8 mouse cellular contexts compared by ENCODE assay signal in the genomic region with DNA sequence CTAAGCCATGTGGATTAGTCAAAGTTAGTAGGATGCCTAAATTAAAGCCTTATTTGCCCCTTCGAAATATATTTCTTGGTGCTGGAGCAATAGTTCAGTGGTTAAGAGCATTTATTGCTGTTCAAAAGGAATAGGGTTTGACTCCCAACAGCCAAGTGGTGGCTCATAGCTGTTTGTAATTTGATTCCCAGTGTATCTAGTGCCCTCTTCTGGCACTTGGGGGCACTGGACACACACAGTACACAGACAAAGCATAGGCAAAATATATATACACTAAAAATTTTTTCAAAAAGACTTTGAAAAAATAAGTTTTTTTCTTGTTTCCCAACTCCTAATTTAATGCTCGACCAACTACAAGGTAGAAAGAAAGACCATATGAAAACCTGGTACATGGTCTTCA. TPM values are rescaled to one million over a fixed set of nuclear protein-coding genes. Genes with fewer than 3 reads are reported as not detected.
DNase-seq lines count a peak whose midpoint lies in the region; TF ChIP-seq lines count a peak whose summit lies in the region.
"Had no signal": no experiment of that assay in that cellular context is flagged by ENCODE, and none has a peak within 500 bp of the region (broad histone marks: within the 10 kb centered on the region; RNA-seq: fewer than 3 reads in every experiment).

No protein-coding gene starts in this region.

- H3K27ac ChIP-seq in MEL (ENCODE audit: control insufficient read depth, low read depth, low read length), result no peak overlapping the region
- no peak overlapping the region for H3K27ac ChIP-seq in bone marrow, adult 2 months (ENCODE audit: control insufficient read depth, insufficient read depth, low read depth, low read length, poor library complexity)
- H3K27ac ChIP-seq: lung, embryonic 15.5 days had no signal

- H3K4me1 ChIP-seq in MEL (ENCODE audit: control insufficient read depth in 1 of 2, insufficient read depth in 2 of 2, low read length in 2 of 2), result no peaks in the 10 kb centered on the region
- H3K4me1 ChIP-seq in bone marrow, adult 2 months (ENCODE audit: control insufficient read depth, insufficient read depth, low read length), result no peaks in the 10 kb centered on the region
- H3K4me1 ChIP-seq in lung, adult 2 months (ENCODE audit: control insufficient read depth, insufficient read depth, low read length), result no peaks in the 10 kb centered on the region
- H3K4me1 ChIP-seq: lung, embryonic 15.5 days had no signal

- TF ChIP-seq RAD21 in MEL (IDR thresholded peaks at IDR 0.05; ENCODE audit: low read depth, low read length), result peak; percentile 80

- no peaks in the 10 kb centered on the region for H3K36me3 ChIP-seq in MEL (ENCODE audit: control insufficient read depth in 1 of 2, insufficient read depth in 2 of 2, low read length in 2 of 2)
- H3K36me3 ChIP-seq: lung, embryonic 15.5 days had no signal

- no peaks in the 10 kb centered on the region; a peak in 1 of 4 replicates for H3K27me3 ChIP-seq in MEL (ENCODE audit: control insufficient read depth in 1 of 2, insufficient read depth in 2 of 2, low read length in 2 of 2)
- H3K27me3 ChIP-seq: lung, embryonic 15.5 days had no signal

- peak; percentile 56 to 75 (median 61) for TF ChIP-seq CTCF in MEL (IDR thresholded peaks at IDR 0.05 in 2 of 3, conservative IDR thresholded peaks at IDR 0.05 in 1 of 3; ENCODE audit: control insufficient read depth in 1 of 3, insufficient read depth in 1 of 3, low read depth in 2 of 3, low read length in 3 of 3, poor library complexity in 1 of 3, severe bottlenecking in 1 of 3)
- TF ChIP-seq CTCF in bone marrow, adult 2 months (IDR thresholded peaks at IDR 0.05; ENCODE audit: control insufficient read depth, insufficient read depth, low read length), result 0 out of 2 replicates have a peak, but pooled peaks have one; percentile 21
- 0 out of 2 replicates have a peak, but pooled peaks have one; percentile 12 for TF ChIP-seq CTCF in lung, adult 2 months (IDR thresholded peaks at IDR 0.05; ENCODE audit: insufficient read depth, low read length)

- H3K9ac ChIP-seq in MEL (ENCODE audit: control insufficient read depth, low read depth, low read length, poor library complexity, severe bottlenecking), result no peak overlapping the region
- H3K9ac ChIP-seq: lung, embryonic 15.5 days had no signal

- peak; percentile 4 for DNase-seq in layer of hippocampus, adult 9-11 months
- DNase-seq in layer of hippocampus, postnatal 36 days, result no peak
- peak; percentile 52 for DNase-seq in MEL (ENCODE audit: low read depth, low spot score)
- no peak for DNase-seq in lung, adult 2 months
- no peak for DNase-seq in gastrocnemius, postnatal 4 days (ENCODE audit: low spot score in 2 of 2)
- DNase-seq in right cerebral cortex, adult 18-20 months, result no peak

- no peak for TF ChIP-seq EP300 in MEL (IDR thresholded peaks at IDR 0.05; ENCODE audit: low read depth in 1 of 2, low read length in 2 of 2)

- TF ChIP-seq POLR2A in MEL (IDR thresholded peaks at IDR 0.05; ENCODE audit: control insufficient read depth in 1 of 2, insufficient read depth in 1 of 2, low read depth in 1 of 2, low read length in 2 of 2, poor library complexity in 1 of 2), result no peak
- TF ChIP-seq POLR2A in bone marrow, adult 2 months (IDR thresholded peaks at IDR 0.05; ENCODE audit: borderline replicate concordance, control insufficient read depth, low read depth, low read length), result no peak
- TF ChIP-seq POLR2A in lung, adult 2 months (IDR thresholded peaks at IDR 0.05; ENCODE audit: borderline replicate concordance, extremely low read depth, low read depth, low read length), result no peak

- 50% methylated on average over 2 of the region's 2 CpGs for WGBS in bone marrow, adult 2 months
- WGBS in lung, adult 2 months, result 63% methylated on average over 2 of the region's 2 CpGs

- no peaks in the 10 kb centered on the region for H3K79me2 ChIP-seq in MEL (ENCODE audit: control insufficient read depth, insufficient read depth, low read length, poor library complexity)

- H3K9me3 ChIP-seq in MEL (replicated peaks; ENCODE audit: insufficient read depth, low read length), result no peaks in the 10 kb centered on the region
- H3K9me3 ChIP-seq: lung, embryonic 15.5 days had no signal

- no peak overlapping the region for H3K4me3 ChIP-seq in MEL (ENCODE audit: control insufficient read depth in 1 of 2, insufficient read depth in 1 of 2, low read depth in 2 of 2, low read length in 2 of 2)
- H3K4me3 ChIP-seq in bone marrow, adult 2 months (replicated peaks; ENCODE audit: control insufficient read depth, low read depth, low read length), result no peak overlapping the region
- H3K4me3 ChIP-seq in lung, adult 2 months (replicated peaks; ENCODE audit: extremely low read depth, low read depth, low read length), result no peak overlapping the region
- H3K4me3 ChIP-seq: lung, embryonic 15.5 days had no signal

TF ChIP-seq in MEL, 35 proteins besides CTCF, POLR2A, EP300 and RAD21:
- peak; percentile 63 for TF ChIP-seq ZC3H11A (IDR thresholded peaks at IDR 0.05; ENCODE audit: low read depth, low read length)
- TF ChIP-seq SMC3 (IDR thresholded peaks at IDR 0.05; ENCODE audit: low read depth, low read length), result peak; percentile 75
- TF ChIP-seq TCF12 (IDR thresholded peaks at IDR 0.05; ENCODE audit: low read depth, low read length), result no peak
- TF ChIP-seq RCOR1 (IDR thresholded peaks at IDR 0.05; ENCODE audit: low read depth, low read length), result no peak
TF ChIP-seq in MEL: peak in this region for 2.

RNA-seq across cellular contexts. Expression of gene Zfp946, which starts 13.3 kb away (rescaled TPM):
- total RNA-seq in layer of hippocampus, postnatal 36 days (2021), result 10 to 100 TPM; 10.9 to 12.3 TPM
- not detected in 2 replicates for total RNA-seq in MEL (2012; rRNA removed)
- polyA plus RNA-seq in MEL (2012; ENCODE audit: insufficient read depth in 1 of 2, insufficient read length in 2 of 2, low read depth in 1 of 2, low replicate concordance in 2 of 2, missing spikeins in 1 of 2), result not detected
- polyA plus RNA-seq in bone marrow, adult 2 months (2011; ENCODE audit: insufficient read depth, insufficient read length, low replicate concordance, missing spikeins), result 0.47 and 0.92 TPM in 2 replicates
- 2.2 and 2.3 TPM in 2 replicates for polyA plus RNA-seq in lung, adult 2 months (2012; rRNA removed)
- total RNA-seq in gastrocnemius, postnatal 4 days (2021), result 1 to 10 TPM; 6.0 to 8.3 TPM

RNA-seq across cellular contexts. Expression of gene Zfp758, which starts 49.5 kb away (rescaled TPM):
- total RNA-seq in layer of hippocampus, postnatal 36 days (2021), result 10 to 100 TPM; 12.6 to 12.9 TPM
- total RNA-seq in MEL (2012; rRNA removed), result 2.7 and 2.8 TPM in 2 replicates
- polyA plus RNA-seq in MEL (2012; ENCODE audit: insufficient read depth in 1 of 2, insufficient read length in 2 of 2, low read depth in 1 of 2, low replicate concordance in 2 of 2, missing spikeins in 1 of 2), result 1 to 10 TPM in 1 of 2 experiments, not detected in 1; 1.1 TPM
- 2.1 and 3.1 TPM in 2 replicates for polyA plus RNA-seq in bone marrow, adult 2 months (2011; ENCODE audit: insufficient read depth, insufficient read length, low replicate concordance, missing spikeins)
- 0.80 and 1.1 TPM in 2 replicates for polyA plus RNA-seq in lung, adult 2 months (2012; rRNA removed)
- 1 to 10 TPM; 7.0 to 8.2 TPM for total RNA-seq in gastrocnemius, postnatal 4 days (2021)

RNA-seq across cellular contexts. Expression of gene Zfp944, which starts 49.6 kb away (rescaled TPM):
- 10 to 100 TPM; 10.2 to 11.6 TPM for total RNA-seq in layer of hippocampus, postnatal 36 days (2021)
- total RNA-seq in MEL (2012; rRNA removed), result 4.1 TPM in 2 replicates
- 1 to 10 TPM in 1 of 2 experiments, not detected in 1; 4.0 TPM for polyA plus RNA-seq in MEL (2012; ENCODE audit: insufficient read depth in 1 of 2, insufficient read length in 2 of 2, low read depth in 1 of 2, low replicate concordance in 2 of 2, missing spikeins in 1 of 2)
- 3.9 and 12.1 TPM in 2 replicates for polyA plus RNA-seq in bone marrow, adult 2 months (2011; ENCODE audit: insufficient read depth, insufficient read length, low replicate concordance, missing spikeins)
- 1.9 and 2.2 TPM in 2 replicates for polyA plus RNA-seq in lung, adult 2 months (2012; rRNA removed)
- 1 to 10 TPM; 6.0 to 7.7 TPM for total RNA-seq in gastrocnemius, postnatal 4 days (2021)

Comparison
In these comparisons a context has a peak if more than half of its experiments do, and no peak if none do; other contexts are left out.
1. DNase-seq: peak in layer of hippocampus, adult 9-11 months (single experiment) and MEL (single experiment); none in layer of hippocampus, postnatal 36 days (0 of 2), lung, adult 2 months (single experiment), gastrocnemius, postnatal 4 days (0 of 2) and right cerebral cortex, adult 18-20 months (single experiment).
2. Peak in every context shown above with its lines, with median percentiles within 50 percentile points of each other: CTCF ChIP-seq.